Mouse (Mus musculus): ENCODE results near the gene Ints14. TPM values are rescaled to one million over a fixed set of nuclear protein-coding genes. Genes with fewer than 3 reads are reported as not detected.
"Not testable (repeated sequence)": the region's sequence is repeated elsewhere in the genome, so short reads cannot be mapped to it uniquely, and the experiment has no call there.

Ints14 gene
- polyA plus RNA-seq, 1 experiment, result 24.0 TPM

- no peaks in the 10 kb centered on the region for H3K27me3 ChIP-seq (ENCODE audit: control insufficient read depth, insufficient read depth, low read length)
- no peak overlapping the region for H3K27ac ChIP-seq (ENCODE audit: control insufficient read depth, insufficient read depth, low read length)
- no peak for DNase-seq
- H3K4me3 ChIP-seq (ENCODE audit: control insufficient read depth, insufficient read depth, low read length), result no peak overlapping the region
- 95% methylated on average over 6 of the region's 6 CpGs for WGBS
- H3K4me1 ChIP-seq (replicated peaks; ENCODE audit: control insufficient read depth, insufficient read depth, low read length), result no peaks in the 10 kb centered on the region
- TF ChIP-seq POLR2A (IDR thresholded peaks at IDR 0.05; ENCODE audit: control insufficient read depth, extremely low read depth, insufficient read depth, low read length, poor library complexity), result no peak
- no peak for TF ChIP-seq CTCF (IDR thresholded peaks at IDR 0.05; ENCODE audit: borderline replicate concordance, control insufficient read depth, extremely low read depth, insufficient read depth, low read length, poor library complexity)
- peaks cover 60% of the 10 kb centered on the region for H3K36me3 ChIP-seq (ENCODE audit: control insufficient read depth, insufficient read depth, low read length)
Measured at GRCm38 (mm10) chr9:64988443-64988842, 27.7 kb downstream of the Ints14 start.

DNA sequence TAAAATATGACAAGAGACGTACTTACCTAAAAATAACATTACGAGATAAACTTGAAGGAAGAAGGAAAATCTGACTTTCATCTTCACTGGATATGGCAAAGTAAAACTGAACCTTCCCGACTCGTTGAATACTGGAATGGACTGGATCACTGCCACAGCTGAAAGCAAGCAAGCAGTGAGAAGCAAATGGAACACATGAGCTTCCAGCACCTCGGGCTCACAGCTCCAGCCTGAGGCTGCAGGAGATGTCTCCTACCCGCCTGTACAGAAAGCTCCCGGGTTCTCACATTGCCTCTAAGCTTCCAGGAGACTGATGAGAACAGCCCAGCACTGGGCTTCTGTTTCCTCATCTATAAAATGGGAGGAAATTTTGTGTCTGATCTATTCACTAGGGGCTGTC is 29.6 kb downstream of the Ints14 start:
- no peak for DNase-seq
- no peak overlapping the region for H3K4me3 ChIP-seq (ENCODE audit: control insufficient read depth, insufficient read depth, low read length)
- no peak overlapping the region for H3K27ac ChIP-seq (ENCODE audit: control insufficient read depth, insufficient read depth, low read length)
- no peak for TF ChIP-seq CTCF (IDR thresholded peaks at IDR 0.05; ENCODE audit: borderline replicate concordance, control insufficient read depth, extremely low read depth, insufficient read depth, low read length, poor library complexity)
- WGBS, result 96% methylated on average over 7 of the region's 7 CpGs
- H3K27me3 ChIP-seq (ENCODE audit: control insufficient read depth, insufficient read depth, low read length), result no peaks in the 10 kb centered on the region
- H3K4me1 ChIP-seq (replicated peaks; ENCODE audit: control insufficient read depth, insufficient read depth, low read length), result no peaks in the 10 kb centered on the region
- H3K36me3 ChIP-seq (ENCODE audit: control insufficient read depth, insufficient read depth, low read length), result peaks cover 50% of the 10 kb centered on the region

- WGBS, result 100% methylated on average over 1 of the region's 1 CpGs
- not testable (repeated sequence) for H3K4me3 ChIP-seq (ENCODE audit: control insufficient read depth, insufficient read depth, low read length); DNase-seq; H3K4me1 ChIP-seq (replicated peaks; ENCODE audit: control insufficient read depth, insufficient read depth, low read length); H3K27me3 ChIP-seq (ENCODE audit: control insufficient read depth, insufficient read depth, low read length); H3K27ac ChIP-seq (ENCODE audit: control insufficient read depth, insufficient read depth, low read length)
- H3K36me3 ChIP-seq (ENCODE audit: control insufficient read depth, insufficient read depth, low read length), result peaks cover 17% of the 10 kb centered on the region
Measured at GRCm38 (mm10) chr9:64995464-64995863, 34.8 kb downstream of the Ints14 start.

DNA sequence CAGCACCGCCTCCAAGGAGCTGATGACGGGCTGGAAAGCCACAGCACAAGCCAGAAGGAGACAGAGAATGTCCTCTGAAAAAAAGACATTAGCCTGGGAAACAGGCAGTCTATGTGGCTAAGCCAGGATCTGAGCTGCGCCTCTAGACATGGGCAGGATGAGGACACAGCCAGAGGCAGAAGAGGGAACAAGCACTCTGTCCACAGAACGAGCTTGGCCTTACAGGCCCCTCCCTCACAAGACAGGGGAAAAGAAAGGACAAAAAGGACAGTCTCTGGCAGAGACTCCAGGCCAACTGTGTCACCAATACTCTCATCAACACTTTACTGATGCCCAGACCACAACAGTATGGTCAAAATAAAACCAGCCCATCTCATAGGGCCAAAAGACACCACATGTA is 40.8 kb downstream of the Ints14 start:
- Histone ChIP-seq H3K4me1 (replicated peaks; ENCODE audit: control insufficient read depth, insufficient read depth, low read length) (no peaks in the 10 kb centered on the region), H3K27ac (ENCODE audit: control insufficient read depth, insufficient read depth, low read length) (no peak overlapping the region), H3K4me3 (ENCODE audit: control insufficient read depth, insufficient read depth, low read length) (no peak overlapping the region), H3K27me3 (ENCODE audit: control insufficient read depth, insufficient read depth, low read length) (no peaks in the 10 kb centered on the region), H3K36me3 (ENCODE audit: control insufficient read depth, insufficient read depth, low read length) (peaks cover 7% of the 10 kb centered on the region)
- TF ChIP-seq CTCF (IDR thresholded peaks at IDR 0.05; ENCODE audit: borderline replicate concordance, control insufficient read depth, extremely low read depth, insufficient read depth, low read length, poor library complexity), result no peak
- TF ChIP-seq POLR2A (IDR thresholded peaks at IDR 0.05; ENCODE audit: control insufficient read depth, extremely low read depth, insufficient read depth, low read length, poor library complexity), result no peak
- no peak for DNase-seq
- WGBS, result 81% methylated on average over 4 of the region's 4 CpGs

DNA sequence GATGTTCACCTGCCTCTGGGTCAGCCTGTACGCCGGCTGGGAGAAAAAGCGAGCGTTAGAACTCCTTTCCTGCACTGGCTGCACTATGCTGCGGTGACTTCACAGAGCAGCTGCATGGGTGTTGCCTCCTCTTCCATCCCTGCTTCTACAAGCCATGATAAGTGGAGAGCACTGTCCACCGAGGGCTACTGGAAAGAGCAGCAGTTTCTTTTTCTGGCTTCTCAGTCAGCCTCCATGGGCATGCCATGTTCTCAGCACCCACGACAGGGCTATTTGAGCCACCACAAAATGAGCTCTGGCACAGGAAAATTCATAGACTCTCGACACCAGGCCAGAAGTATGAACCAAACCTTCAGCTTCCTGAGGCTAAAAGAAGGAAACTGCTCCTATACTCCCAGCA is 45.0 kb downstream of the Ints14 start:
- no peak for DNase-seq
- Histone ChIP-seq H3K4me3 (ENCODE audit: control insufficient read depth, insufficient read depth, low read length) (no peak overlapping the region), H3K4me1 (replicated peaks; ENCODE audit: control insufficient read depth, insufficient read depth, low read length) (0 out of 2 replicates have a peak, but pooled peaks cover 2% of the 10 kb centered on the region), H3K27ac (ENCODE audit: control insufficient read depth, insufficient read depth, low read length) (no peak overlapping the region), H3K36me3 (ENCODE audit: control insufficient read depth, insufficient read depth, low read length) (peaks cover 7% of the 10 kb centered on the region; the same call in 1 of the 2 replicates), H3K27me3 (ENCODE audit: control insufficient read depth, insufficient read depth, low read length) (no peaks in the 10 kb centered on the region)
- TF ChIP-seq CTCF (IDR thresholded peaks at IDR 0.05; ENCODE audit: borderline replicate concordance, control insufficient read depth, extremely low read depth, insufficient read depth, low read length, poor library complexity) (no peak), POLR2A (IDR thresholded peaks at IDR 0.05; ENCODE audit: control insufficient read depth, extremely low read depth, insufficient read depth, low read length, poor library complexity) (no peak)
- WGBS, result 97% methylated on average over 8 of the region's 8 CpGs

GRCm38 (mm10) chr9:65010632-65011031 is 49.9 kb downstream of the Ints14 start:
- Histone ChIP-seq H3K27me3 (ENCODE audit: control insufficient read depth, insufficient read depth, low read length) (no peaks in the 10 kb centered on the region), H3K36me3 (ENCODE audit: control insufficient read depth, insufficient read depth, low read length) (no peaks in the 10 kb centered on the region), H3K4me3 (ENCODE audit: control insufficient read depth, insufficient read depth, low read length) (no peak overlapping the region), H3K4me1 (replicated peaks; ENCODE audit: control insufficient read depth, insufficient read depth, low read length) (peaks cover 7% of the 10 kb centered on the region), H3K27ac (ENCODE audit: control insufficient read depth, insufficient read depth, low read length) (no peak overlapping the region)
- no peak for TF ChIP-seq POLR2A (IDR thresholded peaks at IDR 0.05; ENCODE audit: control insufficient read depth, extremely low read depth, insufficient read depth, low read length, poor library complexity)
- TF ChIP-seq CTCF (IDR thresholded peaks at IDR 0.05; ENCODE audit: borderline replicate concordance, control insufficient read depth, extremely low read depth, insufficient read depth, low read length, poor library complexity), result no peak
- 66% methylated on average over 8 of the region's 8 CpGs for WGBS
- DNase-seq, result peak; percentile 13

- WGBS, result 73% methylated on average over 6 of the region's 6 CpGs
- TF ChIP-seq CTCF (IDR thresholded peaks at IDR 0.05; ENCODE audit: borderline replicate concordance, control insufficient read depth, extremely low read depth, insufficient read depth, low read length, poor library complexity), result 0 out of 2 replicates have a peak, but pooled peaks have one; percentile 24
- TF ChIP-seq POLR2A (IDR thresholded peaks at IDR 0.05; ENCODE audit: control insufficient read depth, extremely low read depth, insufficient read depth, low read length, poor library complexity), result no peak
- H3K27ac ChIP-seq (ENCODE audit: control insufficient read depth, insufficient read depth, low read length), result no peak overlapping the region
- H3K4me3 ChIP-seq (ENCODE audit: control insufficient read depth, insufficient read depth, low read length), result no peak overlapping the region
- H3K36me3 ChIP-seq (ENCODE audit: control insufficient read depth, insufficient read depth, low read length), result no peaks in the 10 kb centered on the region
- peak; percentile 19 for DNase-seq
- no peaks in the 10 kb centered on the region for H3K27me3 ChIP-seq (ENCODE audit: control insufficient read depth, insufficient read depth, low read length)
- H3K4me1 ChIP-seq (replicated peaks; ENCODE audit: control insufficient read depth, insufficient read depth, low read length), result peaks cover 9% of the 10 kb centered on the region
Measured at GRCm38 (mm10) chr9:65011304-65011703, 50.6 kb downstream of the Ints14 start.

All from thymus, adult 2 months (tissue).